Mouse (Mus musculus) urinary bladder, adult 2 months (tissue): Measurements from ENCODE around the gene Comtd1. TPM values are rescaled to one million over a fixed set of nuclear protein-coding genes. Genes with fewer than 3 reads are reported as not detected.

Experiments used
- DNase-seq: peaks from one replicate; pipeline ENCODE4 v3.0.0; 2022; ENCODE audit warnings: low spot score
- polyA plus RNA-seq: library from polyadenylated mRNA; depleted of rRNA; stranded (reverse); fragments of >200 nt; gene quantifications from 2 replicates; pipeline ENCODE4 v1.2.3, GENCODE M21; 2012; rRNA removed

The Comtd1 gene
- 13.2 and 13.9 TPM in 2 replicates for polyA plus RNA-seq

- DNase-seq: peak; percentile 91
Observed at GRCm38 (mm10) chr14:21848166-21849154, at the start of gene Comtd1. Comtd1 (minus strand) TSS chr14:21848977.

GRCm38 (mm10) chr14:21892341-21892659, 43.5 kb upstream of the Comtd1 start:
- DNase-seq: no peak

GRCm38 (mm10) chr14:21891581-21892340, 43.0 kb upstream of the Comtd1 start:
- DNase-seq: no peak

GRCm38 (mm10) chr14:21890430-21890829, 41.7 kb upstream of the Comtd1 start:
- DNase-seq: no peak

- no peak for DNase-seq
Observed at GRCm38 (mm10) chr14:21866816-21867215, 18.0 kb upstream of the Comtd1 start.

- DNase-seq: no peak
Observed at GRCm38 (mm10) chr14:21866291-21866690, 17.5 kb upstream of the Comtd1 start.

GRCm38 (mm10) chr14:21856886-21857285, 8.1 kb upstream of the Comtd1 start:
- DNase-seq: no peak

GRCm38 (mm10) chr14:21855961-21856360, 7.2 kb upstream of the Comtd1 start:
- DNase-seq: no peak

- no peak for DNase-seq
Observed at GRCm38 (mm10) chr14:21854271-21854670, 5.5 kb upstream of the Comtd1 start.

- no peak for DNase-seq
Observed at GRCm38 (mm10) chr14:21853456-21854109, 4.8 kb upstream of the Comtd1 start.

- no peak for DNase-seq
Observed at GRCm38 (mm10) chr14:21851996-21852791, 3.4 kb upstream of the Comtd1 start.

GRCm38 (mm10) chr14:21850419-21851127, 1.8 kb upstream of the Comtd1 start:
- DNase-seq: no peak

- DNase-seq: no peak
Observed at GRCm38 (mm10) chr14:21849524-21850418, 994 bp upstream of the Comtd1 start.

- DNase-seq: no peak
Observed at GRCm38 (mm10) chr14:21847381-21848165, 1.2 kb downstream of the Comtd1 start.

GRCm38 (mm10) chr14:21846827-21847380, 1.9 kb downstream of the Comtd1 start:
- no peak for DNase-seq

- no peak for DNase-seq
Observed at GRCm38 (mm10) chr14:21843263-21843662, 5.5 kb downstream of the Comtd1 start.

- no peak for DNase-seq
Observed at GRCm38 (mm10) chr14:21841819-21842592, 6.8 kb downstream of the Comtd1 start.
